Mouse (Mus musculus) kidney, postnatal 10 days (tissue): ENCODE measurements at regions not wholly inside any gene's neighbourhood (a gene's known extent, or its start where the extent isn't known, plus 50 kb on each side); places are given as distances from the start of the nearest gene placed in this dataset.
"Not testable (repeated sequence)": the region's sequence is repeated elsewhere in the genome, so short reads cannot be mapped to it uniquely, and the experiment has no call there.

Experiments
- DNase-seq: peaks from one replicate; pipeline ENCODE4 v3.0.0; 2021; ENCODE audit warnings: mixed read lengths

- no peak for DNase-seq
These were observed 114.4 kb downstream of the Sox4 start for GRCm38 (mm10) chr13:28839084-28839483.

- DNase-seq: no peak
These were observed 115.3 kb downstream of the Sox4 start for GRCm38 (mm10) chr13:28838216-28838615.

- DNase-seq: not testable (repeated sequence)
These were observed 116.3 kb downstream of the Sox4 start for GRCm38 (mm10) chr13:28837196-28837595.

GRCm38 (mm10) chr13:28833700-28834065 is 119.8 kb downstream of the Sox4 start:
- no peak for DNase-seq

GRCm38 (mm10) chr13:28832855-28833699 is 120.4 kb downstream of the Sox4 start:
- DNase-seq: no peak

GRCm38 (mm10) chr13:28826284-28826683 is 127.2 kb downstream of the Sox4 start:
- no peak for DNase-seq

GRCm38 (mm10) chr13:28823985-28824384 is 129.5 kb downstream of the Sox4 start:
- no peak for DNase-seq

- no peak for DNase-seq
These were observed 130.1 kb downstream of the Sox4 start for GRCm38 (mm10) chr13:28823311-28823880.

- DNase-seq: no peak
These were observed 132.5 kb downstream of the Sox4 start for GRCm38 (mm10) chr13:28820868-28821533.

GRCm38 (mm10) chr13:28814127-28814526 is 139.4 kb downstream of the Sox4 start:
- DNase-seq: no peak

GRCm38 (mm10) chr13:28811667-28812575 is 141.6 kb downstream of the Sox4 start:
- no peak for DNase-seq

- no peak for DNase-seq
These were observed 142.5 kb downstream of the Sox4 start for GRCm38 (mm10) chr13:28811081-28811439.

GRCm38 (mm10) chr13:28810326-28811080 is 143.0 kb downstream of the Sox4 start:
- no peak for DNase-seq

- DNase-seq: no peak
These were observed 148.2 kb downstream of the Sox4 start for GRCm38 (mm10) chr13:28805302-28805701.

- no peak for DNase-seq
These were observed 152.1 kb downstream of the Sox4 start for GRCm38 (mm10) chr13:28801210-28801954.

- no peak for DNase-seq
These were observed 152.8 kb downstream of the Sox4 start for GRCm38 (mm10) chr13:28800676-28801075.

GRCm38 (mm10) chr13:28799474-28799873 is 154.0 kb downstream of the Sox4 start:
- no peak for DNase-seq

- no peak for DNase-seq
These were observed 155.7 kb downstream of the Sox4 start for GRCm38 (mm10) chr13:28797617-28798475.

- no peak for DNase-seq
These were observed 158.2 kb downstream of the Sox4 start for GRCm38 (mm10) chr13:28795274-28795673.

- DNase-seq: no peak
These were observed 159.0 kb downstream of the Sox4 start for GRCm38 (mm10) chr13:28794547-28794946.
